Mouse (Mus musculus) G1E (cell line): Measurements from ENCODE around the gene Stap2.

Source experiments
- CTCF ChIP-seq: IDR thresholded peaks from 2 replicates; pipeline ENCODE4 v1.5.1; 2012; ENCODE audit warnings: low read depth, low read length, inconsistent platforms, mixed read lengths
- GATA1 ChIP-seq: IDR thresholded peaks from 2 replicates; pipeline ENCODE4 v1.6.1; 2012; ENCODE audit warnings: borderline replicate concordance, low read length, inconsistent platforms, mixed read lengths

GRCm38 (mm10) chr17:56011441-56011840 lies 6.1 kb upstream of the Stap2 start:
- TF ChIP-seq CTCF (no peak), GATA1 (no peak)
